Mouse (Mus musculus) thymus, adult 2 months (tissue): ENCODE results near the gene Trio. TPM values are rescaled to one million over a fixed set of nuclear protein-coding genes. Genes with fewer than 3 reads are reported as not detected.

Experiments used
- DNase-seq: peaks from one replicate; pipeline ENCODE4 v3.0.0; 2021
- H3K27ac ChIP-seq: fragments of 200-500 bp; 2 replicates; pipeline ENCODE4 v1.5.1; 2012; ENCODE audit warnings: low read length, control low read depth; ENCODE audit not compliant: control insufficient read depth, insufficient read depth
- H3K27me3 ChIP-seq: fragments of 200-500 bp; 2 replicates; pipeline ENCODE4 v1.6.1; 2012; ENCODE audit warnings: mild to moderate bottlenecking, low read length, moderate library complexity, mixed read lengths; ENCODE audit not compliant: control insufficient read depth, insufficient read depth
- H3K36me3 ChIP-seq: fragments of 200-500 bp; 2 replicates; pipeline ENCODE4 v1.6.1; 2012; ENCODE audit warnings: mild to moderate bottlenecking, low read length, moderate library complexity; ENCODE audit not compliant: control insufficient read depth, insufficient read depth
- H3K4me1 ChIP-seq: fragments of 200-500 bp; replicated peaks from 2 replicates; pipeline ENCODE4 v1.6.1; 2012; ENCODE audit warnings: low read length; ENCODE audit not compliant: control insufficient read depth, insufficient read depth
- H3K4me3 ChIP-seq: fragments of 200-500 bp; 2 replicates; pipeline ENCODE4 v1.5.1; 2012; ENCODE audit warnings: mild to moderate bottlenecking, low read length, control low read depth, moderate library complexity; ENCODE audit not compliant: control insufficient read depth, insufficient read depth
- CTCF ChIP-seq: fragments of 200-500 bp; IDR thresholded peaks from 2 replicates; pipeline ENCODE4 v1.5.1; 2012; ENCODE audit warnings: mild to moderate bottlenecking, control low read depth, low read length, moderate library complexity, borderline replicate concordance; ENCODE audit not compliant: control insufficient read depth, poor library complexity, insufficient read depth; ENCODE audit errors: extremely low read depth
- POLR2A ChIP-seq: fragments of 200-500 bp; IDR thresholded peaks from 2 replicates; pipeline ENCODE4 v1.6.1; 2012; ENCODE audit warnings: mild to moderate bottlenecking, low read length, control low read depth, moderate library complexity; ENCODE audit not compliant: control insufficient read depth, poor library complexity, insufficient read depth; ENCODE audit errors: extremely low read depth
- WGBS: fragments of 180-500 bp; shearing (Covaris S2); methylation state at CpG from one replicate; pipeline ENCODE4 v1.1.7; 2018; 5-methylcytosine and 5-hydroxymethylcytosine counted together
- polyA plus RNA-seq: library from polyadenylated mRNA; depleted of rRNA; stranded (reverse); fragments of >200 nt; gene quantifications from 2 replicates; pipeline ENCODE4 v1.2.3, GENCODE M21; 2012

Gene Trio
- polyA plus RNA-seq, 1 experiment: 24.9 TPM

DNA sequence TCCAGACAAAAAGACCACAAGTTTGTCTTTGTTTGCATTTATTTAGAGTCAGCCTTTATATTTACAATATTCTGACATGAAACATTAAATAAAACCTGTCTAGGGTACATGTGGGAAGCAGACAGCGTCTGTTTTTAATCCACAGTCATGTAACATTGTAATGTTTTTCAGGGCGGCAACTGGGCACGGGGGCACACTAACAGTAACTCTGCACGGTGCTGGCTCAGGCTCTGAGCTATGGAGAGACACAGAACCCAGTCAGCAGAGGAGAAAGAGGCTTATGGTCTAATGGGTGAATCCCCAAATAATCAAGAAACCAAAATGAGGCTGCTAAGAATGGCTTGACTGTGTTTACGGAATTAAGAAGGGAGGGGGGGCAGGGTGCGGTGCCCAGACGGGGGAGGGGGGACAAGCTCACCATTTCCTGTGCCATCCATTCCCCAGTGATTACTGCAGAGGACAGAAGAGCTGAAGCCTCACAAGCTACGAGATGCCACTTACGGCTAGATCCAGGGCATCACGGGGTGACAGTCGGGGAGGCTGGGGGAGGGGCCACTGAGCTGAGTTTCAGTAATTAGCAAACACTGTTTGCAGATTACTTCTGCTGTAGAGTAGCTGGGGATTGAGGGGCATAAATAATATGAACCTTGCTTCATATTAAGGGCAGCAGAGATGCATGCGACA lies 255.0 kb downstream of the Trio start:
- no peak for DNase-seq
- 94% methylated on average over 12 of the region's 12 CpGs for WGBS
- no peaks in the 10 kb centered on the region for H3K36me3 ChIP-seq

GRCm38 (mm10) chr15:27761416-27761815 lies 264.2 kb downstream of the Trio start:
- Histone ChIP-seq H3K27ac (no peak overlapping the region), H3K4me1 (peaks cover 2% of the 10 kb centered on the region; the same call in 1 of the 2 replicates), H3K4me3 (no peak overlapping the region), H3K36me3 (no peaks in the 10 kb centered on the region), H3K27me3 (no peaks in the 10 kb centered on the region)
- no peak for DNase-seq
- TF ChIP-seq CTCF (no peak), POLR2A (no peak)
- WGBS: 89% methylated on average over 3 of the region's 3 CpGs

More for the DNA sequence above, 255.0 kb downstream of the Trio start:
- H3K4me1 ChIP-seq: no peaks in the 10 kb centered on the region
- no peak overlapping the region for H3K27ac ChIP-seq
- no peak overlapping the region for H3K4me3 ChIP-seq
- TF ChIP-seq POLR2A (no peak), CTCF (no peak)
- no peaks in the 10 kb centered on the region for H3K27me3 ChIP-seq

- 84% methylated on average over 1 of the region's 1 CpGs for WGBS
- no peaks in the 10 kb centered on the region for H3K36me3 ChIP-seq
Measured at GRCm38 (mm10) chr15:27760655-27761054, 265.0 kb downstream of the Trio start.

DNA sequence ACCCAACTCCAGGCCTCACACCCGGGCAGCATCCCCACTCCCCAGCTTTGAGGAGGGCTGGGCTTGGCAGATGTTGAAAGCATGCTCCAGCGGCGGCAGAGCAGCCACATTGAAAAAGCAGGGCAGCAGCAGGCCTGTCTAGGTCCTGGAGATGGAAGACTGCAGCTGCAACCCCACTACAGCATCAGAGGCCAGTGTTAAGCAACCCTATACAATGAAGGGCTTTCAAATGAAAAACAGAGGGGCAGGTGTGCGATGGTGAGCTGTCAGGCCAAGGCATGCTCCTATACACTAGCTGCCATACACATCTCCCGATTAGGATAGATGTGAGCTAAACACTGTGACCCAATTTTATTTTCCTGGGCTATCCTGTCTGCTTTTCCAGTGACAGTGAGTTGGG lies 265.8 kb downstream of the Trio start:
- no peaks in the 10 kb centered on the region for H3K27me3 ChIP-seq
- peaks cover 2% of the 10 kb centered on the region; the same call in 1 of the 2 replicates for H3K4me1 ChIP-seq
- 90% methylated on average over 5 of the region's 5 CpGs for WGBS
- DNase-seq: no peak
- H3K36me3 ChIP-seq: no peaks in the 10 kb centered on the region
- no peak overlapping the region for H3K27ac ChIP-seq
- no peak overlapping the region for H3K4me3 ChIP-seq
- TF ChIP-seq POLR2A (no peak), CTCF (no peak)

More at GRCm38 (mm10) chr15:27760655-27761054, 265.0 kb downstream of the Trio start:
- H3K4me1 ChIP-seq: peaks cover 2% of the 10 kb centered on the region; the same call in 1 of the 2 replicates
- H3K4me3 ChIP-seq: no peak overlapping the region
- no peak for DNase-seq
- H3K27me3 ChIP-seq: no peaks in the 10 kb centered on the region
- TF ChIP-seq CTCF: no peak
- no peak for TF ChIP-seq POLR2A
- no peak overlapping the region for H3K27ac ChIP-seq

GRCm38 (mm10) chr15:27758680-27759079 lies 267.0 kb downstream of the Trio start:
- H3K27me3 ChIP-seq: no peaks in the 10 kb centered on the region
- H3K4me1 ChIP-seq: peaks cover 2% of the 10 kb centered on the region; the same call in 1 of the 2 replicates
- H3K27ac ChIP-seq: no peak overlapping the region
- WGBS: 87% methylated on average over 6 of the region's 6 CpGs
- no peaks in the 10 kb centered on the region for H3K36me3 ChIP-seq
- no peak for DNase-seq
- TF ChIP-seq CTCF: no peak
- TF ChIP-seq POLR2A: no peak
- H3K4me3 ChIP-seq: no peak overlapping the region

DNA sequence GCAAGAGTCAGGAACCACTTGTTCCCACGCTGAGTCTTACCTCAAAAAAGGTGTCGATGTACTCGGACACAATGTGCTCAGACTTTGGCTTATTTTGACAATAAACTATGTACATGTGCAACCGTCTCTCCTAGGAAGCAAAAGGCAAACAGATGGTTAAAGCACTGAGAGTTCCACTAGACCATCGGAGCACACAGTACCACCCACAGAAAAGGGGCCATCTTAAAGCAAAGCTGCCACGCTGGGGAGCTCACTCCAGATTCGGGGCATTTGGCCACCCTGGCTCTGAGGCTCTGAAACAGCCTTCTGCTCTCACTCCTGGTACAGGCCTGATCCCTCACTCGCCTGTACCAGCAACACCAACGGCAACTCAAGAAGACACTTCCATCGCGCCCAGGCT lies 269.2 kb downstream of the Trio start:
- DNase-seq: no peak
- Histone ChIP-seq H3K4me3 (no peak overlapping the region), H3K36me3 (no peaks in the 10 kb centered on the region), H3K27me3 (no peaks in the 10 kb centered on the region), H3K27ac (no peak overlapping the region), H3K4me1 (peaks cover 2% of the 10 kb centered on the region; the same call in 1 of the 2 replicates)
- 97% methylated on average over 11 of the region's 11 CpGs for WGBS
- TF ChIP-seq POLR2A (no peak), CTCF (no peak)

DNA sequence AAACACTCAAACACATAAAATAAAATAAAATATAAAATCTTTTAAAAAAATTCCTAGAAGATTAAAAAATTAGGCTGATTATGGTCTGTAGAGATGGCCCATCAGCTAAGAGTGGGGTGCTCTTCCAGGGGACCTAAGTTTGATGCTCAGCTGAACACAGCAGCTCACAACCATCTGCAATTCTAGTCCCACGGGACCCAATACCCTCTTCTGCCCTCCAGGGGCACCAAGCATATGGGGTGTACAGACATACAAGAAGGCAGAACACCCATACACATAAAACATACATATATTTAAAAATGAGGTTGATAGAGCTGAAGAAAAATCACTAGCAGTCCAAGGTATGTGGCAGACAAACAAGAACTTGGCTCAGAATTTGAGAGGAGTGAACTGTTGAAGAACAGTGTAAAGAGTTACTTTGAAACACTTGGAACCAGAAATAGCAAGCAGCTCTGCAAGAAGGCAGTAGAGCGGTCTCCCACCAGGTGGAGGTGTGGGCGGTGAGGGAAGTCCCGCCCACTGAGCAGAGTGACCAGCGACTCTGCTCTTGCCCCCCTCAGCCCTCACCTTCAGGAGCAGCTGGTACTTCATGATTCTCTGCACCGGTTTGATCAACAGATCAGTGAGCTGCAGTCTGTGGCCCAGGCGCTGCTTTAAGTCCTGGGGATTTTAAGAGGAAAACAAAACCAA lies 270.9 kb downstream of the Trio start:
- Histone ChIP-seq H3K36me3 (no peaks in the 10 kb centered on the region), H3K4me3 (no peak overlapping the region), H3K4me1 (no peaks in the 10 kb centered on the region), H3K27me3 (no peaks in the 10 kb centered on the region), H3K27ac (no peak overlapping the region)
- 87% methylated on average over 7 of the region's 7 CpGs for WGBS
- TF ChIP-seq CTCF: no peak
- no peak for TF ChIP-seq POLR2A
- DNase-seq: no peak
